Mouse (Mus musculus): ENCODE results near the gene Rgs3.

- TF ChIP-seq EP300 (IDR thresholded peaks at IDR 0.05; ENCODE audit: low read depth) (no peak), CTCF (IDR thresholded peaks at IDR 0.05; ENCODE audit: low read depth) (no peak)
Measured at GRCm38 (mm10) chr4:62619965-62620244, 60.3 kb downstream of the Rgs3 start.

Data from liver, postnatal 0 days (tissue).